Mouse (Mus musculus) embryonic facial prominence, embryonic 11.5 days (tissue): ENCODE measurements at regions not wholly inside any gene's neighbourhood (a gene's known extent, or its start where the extent isn't known, plus 50 kb on each side); places are given as distances from the start of the nearest gene placed in this dataset.

ENCODE experiments used
- ATAC-seq: fragments of 200-750 bp; cut with Nextera tagmentation; replicated peaks from 2 replicates; pipeline ENCODE4 v1.8.0; 2017; ENCODE audit warnings: low read depth; ENCODE audit not compliant: insufficient number of reproducible peaks, low FRiP score, low TSS enrichment
- DNase-seq: peaks from one replicate; pipeline ENCODE4 v3.0.0-alpha.2; 2015; ENCODE audit warnings: low spot score
- H3K27ac ChIP-seq: fragments of 300-500 bp; sonication (generic); replicated peaks from 2 replicates; pipeline ENCODE4 v1.5.1; 2014; ENCODE audit warnings: mild to moderate bottlenecking, low read depth, low read length, control low read depth
- H3K27me3 ChIP-seq: fragments of 300-500 bp; sonication (generic); 2 replicates; pipeline ENCODE4 v1.6.1; 2014; ENCODE audit warnings: mild to moderate bottlenecking, low read length, moderate library complexity, mixed read lengths; ENCODE audit not compliant: control insufficient read depth, insufficient read depth
- H3K36me3 ChIP-seq: fragments of 300-500 bp; sonication (generic); replicated peaks from 2 replicates; pipeline ENCODE4 v1.6.1; 2014; ENCODE audit warnings: low read depth, mild to moderate bottlenecking, low read length, moderate library complexity, mixed read lengths; ENCODE audit not compliant: control insufficient read depth, insufficient read depth
- H3K4me1 ChIP-seq: fragments of 300-500 bp; sonication (generic); 2 replicates; pipeline ENCODE4 v1.6.1; 2014; ENCODE audit warnings: low read length, mixed read lengths; ENCODE audit not compliant: control insufficient read depth, insufficient read depth
- H3K4me2 ChIP-seq: fragments of 300-500 bp; sonication (generic); 2 replicates; pipeline ENCODE4 v1.6.1; 2014; ENCODE audit warnings: low read depth, mild to moderate bottlenecking, control low read depth, low read length, moderate library complexity
- H3K4me3 ChIP-seq: fragments of 300-500 bp; sonication (generic); 2 replicates; pipeline ENCODE4 v1.5.1; 2014; ENCODE audit warnings: low read depth, low read length, control low read depth
- H3K9ac ChIP-seq: fragments of 300-500 bp; sonication (generic); replicated peaks from 2 replicates; pipeline ENCODE4 v1.6.1; 2014; ENCODE audit warnings: mild to moderate bottlenecking, control low read depth, low read length
- H3K9me3 ChIP-seq: fragments of 300-500 bp; sonication (generic); replicated peaks from 2 replicates; pipeline ENCODE4 v1.6.1; 2016; ENCODE audit warnings: mild to moderate bottlenecking, low read length, inconsistent platforms, mixed read lengths; ENCODE audit not compliant: control insufficient read depth
- WGBS: fragments of 180-500 bp; shearing (Covaris S2); extraction: QIAGEN DNeasy Blood & Tissue Kit; methylation state at CpG from one replicate; pipeline ENCODE4 v1.1.7; 2014; 5-methylcytosine and 5-hydroxymethylcytosine counted together

DNA sequence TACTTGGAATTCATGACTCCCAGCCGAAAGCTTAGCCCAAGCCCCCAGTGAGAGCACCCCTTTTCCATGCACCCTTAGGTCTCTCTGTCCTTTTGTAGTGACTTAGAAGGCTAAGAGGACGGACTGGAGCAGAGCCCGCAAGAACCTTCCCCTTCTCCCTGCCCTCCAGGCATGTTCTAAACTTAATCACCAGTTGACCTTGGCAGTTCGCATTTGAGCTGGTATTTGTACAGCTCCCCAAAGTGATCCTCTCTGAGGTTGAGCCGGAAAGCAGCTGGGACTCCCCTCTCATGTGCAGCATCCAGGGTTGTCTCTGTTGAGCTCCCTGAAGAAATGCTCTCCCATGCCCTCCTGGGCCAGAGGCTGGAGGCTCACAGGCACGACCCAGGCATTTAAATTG lies 343.2 kb downstream of the Zfp706 start:
- Histone ChIP-seq H3K27me3 (no peaks in the 10 kb centered on the region), H3K4me1 (no peaks in the 10 kb centered on the region), H3K27ac (no peak overlapping the region), H3K4me2 (no peak overlapping the region), H3K4me3 (no peak overlapping the region), H3K9ac (no peak overlapping the region), H3K36me3 (no peaks in the 10 kb centered on the region), H3K9me3 (no peaks in the 10 kb centered on the region)
- WGBS: 59% methylated on average over 6 of the region's 6 CpGs
- DNase-seq (no peak), ATAC-seq (no peak)

- H3K4me1 ChIP-seq: no peaks in the 10 kb centered on the region; the same call in 1 of the 2 replicates
- no peak overlapping the region for H3K4me2 ChIP-seq
- ATAC-seq (no peak), DNase-seq (peak; percentile 42)
- WGBS: 61% methylated on average over 7 of the region's 7 CpGs
- H3K4me3 ChIP-seq: no peak overlapping the region
- no peaks in the 10 kb centered on the region for H3K9me3 ChIP-seq
- no peaks in the 10 kb centered on the region for H3K27me3 ChIP-seq
- H3K27ac ChIP-seq: no peak overlapping the region
- no peak overlapping the region for H3K9ac ChIP-seq
- no peaks in the 10 kb centered on the region for H3K36me3 ChIP-seq
Measured at GRCm38 (mm10) chr15:36660986-36661385, 346.6 kb downstream of the Zfp706 start.
